Mouse (Mus musculus) hindbrain, embryonic 14.5 days (tissue): ENCODE measurements around the gene Zbtb38. TPM values are rescaled to one million over a fixed set of nuclear protein-coding genes. Genes with fewer than 3 reads are reported as not detected.

ENCODE experiments used
- ATAC-seq: fragments of 200-750 bp; cut with Nextera tagmentation; 2 replicates; pipeline ENCODE4 v1.8.0; 2017; ENCODE audit warnings: moderate number of reproducible peaks, mild to moderate bottlenecking, moderate TSS enrichment, moderate library complexity; ENCODE audit not compliant: low FRiP score
- DNase-seq: peaks from one replicate; pipeline ENCODE4 v3.0.0-alpha.2; 2015; ENCODE audit warnings: low spot score
- H3K27ac ChIP-seq: fragments of 300-500 bp; sonication (generic); 2 replicates; pipeline ENCODE4 v1.5.1; 2014; ENCODE audit warnings: mild to moderate bottlenecking, moderate library complexity
- H3K27me3 ChIP-seq: fragments of 300-500 bp; sonication (generic); 2 replicates; pipeline ENCODE4 v1.6.1; 2014; ENCODE audit warnings: mild to moderate bottlenecking, low read length, mixed read lengths; ENCODE audit not compliant: control insufficient read depth, insufficient read depth
- H3K36me3 ChIP-seq: fragments of 300-500 bp; sonication (generic); replicated peaks from 2 replicates; pipeline ENCODE4 v1.6.1; 2014; ENCODE audit not compliant: control insufficient read depth, insufficient read depth
- H3K4me1 ChIP-seq: fragments of 300-500 bp; sonication (generic); replicated peaks from 2 replicates; pipeline ENCODE4 v1.6.1; 2014; ENCODE audit warnings: antibody characterized with exemption, low read length, mixed read lengths; ENCODE audit not compliant: control insufficient read depth, insufficient read depth
- H3K4me2 ChIP-seq: fragments of 300-500 bp; sonication (generic); replicated peaks from 2 replicates; pipeline ENCODE4 v1.6.1; 2014; ENCODE audit warnings: mild to moderate bottlenecking, moderate library complexity
- H3K4me3 ChIP-seq: fragments of 300-500 bp; sonication (generic); replicated peaks from 2 replicates; pipeline ENCODE4 v1.5.1; 2014; ENCODE audit warnings: mild to moderate bottlenecking, low read length
- H3K9ac ChIP-seq: fragments of 300-500 bp; sonication (generic); 2 replicates; pipeline ENCODE4 v1.6.1; 2014
- H3K9me3 ChIP-seq: fragments of 300-500 bp; sonication (generic); 2 replicates; pipeline ENCODE4 v1.6.1; 2016; ENCODE audit warnings: low read length; ENCODE audit not compliant: control insufficient read depth
- WGBS: fragments of 180-500 bp; shearing (Covaris S2); extraction: QIAGEN DNeasy Blood & Tissue Kit; methylation state at CpG from one replicate; pipeline ENCODE4 v1.1.7; 2014; 5-methylcytosine and 5-hydroxymethylcytosine counted together
- polyA plus RNA-seq: library from polyadenylated mRNA; unstranded; fragments of >200 nt; fragmentation: Nextera tagmentation; extraction: Ambion mirVana; gene quantifications from 2 replicates; pipeline ENCODE4 v1.2.1, GENCODE M21; 2014

Gene Zbtb38
- polyA plus RNA-seq, 1 experiment from 2014 or later, result 52.2 TPM

DNA sequence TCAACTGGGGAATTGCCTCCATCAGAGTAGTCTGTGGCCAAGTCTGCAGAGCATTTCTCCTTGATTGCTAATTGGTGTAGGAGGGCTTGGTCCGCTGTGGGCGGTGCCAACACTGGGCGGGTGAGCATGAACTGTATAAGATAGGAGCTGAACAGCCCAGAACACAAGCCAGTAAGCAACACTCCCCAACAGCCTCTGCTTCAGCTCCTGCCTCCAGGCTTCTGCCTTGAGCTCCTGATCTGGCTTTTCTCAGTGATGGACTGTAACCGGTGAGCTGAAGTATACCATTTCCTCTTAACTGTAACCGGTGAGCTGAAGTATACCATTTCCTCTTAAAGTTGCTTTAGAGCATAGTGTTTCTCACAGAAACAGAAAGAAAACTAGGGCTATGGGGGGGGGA is 12.8 kb upstream of the Zbtb38 start:
- ATAC-seq, result no peak
- Histone ChIP-seq H3K9ac (no peak overlapping the region), H3K36me3 (no peaks in the 10 kb centered on the region), H3K9me3 (no peaks in the 10 kb centered on the region), H3K4me3 (no peak overlapping the region), H3K4me2 (no peak overlapping the region), H3K27me3 (no peaks in the 10 kb centered on the region), H3K4me1 (no peaks in the 10 kb centered on the region), H3K27ac (no peak overlapping the region)
- 77% methylated on average over 5 of the region's 5 CpGs for WGBS
- no peak for DNase-seq

GRCm38 (mm10) chr9:96763847-96764631 is 11.4 kb upstream of the Zbtb38 start:
- Histone ChIP-seq H3K27ac (no peak overlapping the region), H3K27me3 (no peaks in the 10 kb centered on the region), H3K4me1 (no peaks in the 10 kb centered on the region), H3K9ac (no peak overlapping the region), H3K9me3 (no peaks in the 10 kb centered on the region), H3K36me3 (no peaks in the 10 kb centered on the region), H3K4me2 (no peak overlapping the region), H3K4me3 (no peak overlapping the region)
- 84% methylated on average over 9 of the region's 9 CpGs for WGBS
- DNase-seq (no peak), ATAC-seq (no peak)

- Histone ChIP-seq H3K27ac (no peak overlapping the region), H3K4me3 (no peak overlapping the region), H3K9me3 (no peaks in the 10 kb centered on the region), H3K36me3 (no peaks in the 10 kb centered on the region), H3K9ac (no peak overlapping the region), H3K4me1 (no peaks in the 10 kb centered on the region), H3K27me3 (no peaks in the 10 kb centered on the region), H3K4me2 (no peak overlapping the region)
- WGBS, result 92% methylated on average over 3 of the region's 3 CpGs
- ATAC-seq (no peak), DNase-seq (no peak)
These were observed 10.4 kb upstream of the Zbtb38 start for GRCm38 (mm10) chr9:96763025-96763424.

DNA sequence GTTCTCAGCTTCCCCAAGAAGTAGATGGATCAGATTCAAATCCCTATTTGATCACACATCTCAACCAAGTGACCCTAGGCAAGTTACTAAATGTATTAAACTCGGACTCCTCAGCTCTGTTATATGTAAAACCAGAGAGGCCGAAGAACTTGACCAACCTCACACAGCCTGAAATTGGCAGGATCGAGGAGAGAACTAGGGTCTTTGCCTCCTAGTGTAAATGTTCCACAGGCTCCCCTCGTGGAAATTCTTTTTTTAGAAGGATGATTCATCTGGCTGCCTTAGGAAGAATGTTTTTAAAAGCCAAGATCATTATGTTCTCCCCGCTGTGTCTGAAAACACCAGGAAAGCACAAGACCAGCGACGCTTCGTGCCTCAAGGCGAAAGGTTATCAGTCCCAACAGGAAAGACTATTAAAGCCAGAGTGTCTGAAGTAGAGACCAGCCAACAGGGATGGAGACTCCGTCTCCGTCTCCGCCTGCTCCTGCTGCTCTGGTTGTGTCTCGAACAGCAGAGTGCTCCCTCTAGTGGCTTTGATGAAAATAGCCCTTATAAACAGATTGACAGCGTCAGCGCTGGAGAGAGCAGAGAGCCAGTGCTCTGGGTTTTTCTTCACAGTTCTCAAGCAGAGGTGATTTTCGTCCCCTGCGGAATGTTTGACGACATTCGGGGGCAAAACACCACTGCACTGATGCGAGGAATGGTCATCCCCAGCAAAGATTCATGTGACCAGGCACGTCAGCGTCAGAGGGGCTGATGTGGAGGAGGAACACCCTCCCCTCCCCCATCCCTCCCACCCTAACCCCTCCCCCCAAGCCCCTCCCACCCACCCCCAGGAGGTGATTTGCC is 6.3 kb upstream of the Zbtb38 start:
- H3K36me3 ChIP-seq, result no peaks in the 10 kb centered on the region
- peak; percentile 95 for ATAC-seq

DNA sequence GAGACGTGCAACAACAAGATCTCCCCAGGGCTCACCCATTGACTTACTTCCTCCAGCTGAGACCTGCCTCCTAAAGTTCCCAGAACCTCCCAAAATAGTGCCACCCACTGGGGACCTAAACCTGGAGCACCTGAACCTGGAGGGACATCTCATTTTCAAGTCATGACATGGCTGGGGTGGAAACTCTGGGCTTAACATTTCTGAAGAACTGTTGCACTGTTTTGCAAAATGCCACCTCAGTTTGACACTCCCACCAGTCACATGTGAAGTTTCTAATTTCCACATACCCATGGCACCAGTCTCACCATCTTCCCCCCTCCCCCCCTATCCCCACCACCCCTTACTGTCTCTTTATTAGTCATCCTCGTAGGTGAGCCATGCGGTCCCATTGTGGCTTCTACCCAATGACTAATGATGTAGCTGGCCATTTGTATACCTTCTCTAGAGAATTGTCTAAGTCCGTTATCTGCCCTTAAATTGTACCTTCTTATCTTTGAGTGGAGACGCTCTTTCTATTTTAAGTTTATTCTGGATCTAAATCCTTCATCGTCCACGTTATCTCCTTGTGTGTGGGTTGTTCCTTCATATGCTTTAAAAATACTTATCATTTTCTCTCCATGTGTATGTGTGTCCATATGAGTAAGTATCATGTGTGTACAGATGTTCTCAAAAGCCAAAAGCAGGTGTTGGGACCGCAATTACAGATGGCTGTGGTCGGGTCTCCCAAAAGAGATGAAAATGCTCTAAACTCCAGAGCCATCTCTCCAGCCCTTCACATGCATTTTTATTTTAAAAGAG is 4.2 kb upstream of the Zbtb38 start:
- Histone ChIP-seq H3K27me3 (no peaks in the 10 kb centered on the region), H3K4me2 (no peak overlapping the region), H3K4me3 (no peak overlapping the region), H3K9ac (no peak overlapping the region), H3K4me1 (no peaks in the 10 kb centered on the region), H3K27ac (no peak overlapping the region), H3K9me3 (no peaks in the 10 kb centered on the region), H3K36me3 (no peaks in the 10 kb centered on the region)
- 94% methylated on average over 9 of the region's 9 CpGs for WGBS
- ATAC-seq (no peak), DNase-seq (no peak)

More for the DNA sequence above, 6.3 kb upstream of the Zbtb38 start:
- Histone ChIP-seq H3K4me1 (no peaks in the 10 kb centered on the region), H3K4me2 (peak overlapping the region; percentile 47), H3K9me3 (no peaks in the 10 kb centered on the region), H3K9ac (0 out of 2 replicates have a peak overlapping the region, but pooled peaks have one; percentile 36), H3K27me3 (no peaks in the 10 kb centered on the region), H3K27ac (peak overlapping the region; percentile 71), H3K4me3 (peak overlapping the region; percentile 27)
- DNase-seq, result peak; percentile 91
- 12% methylated on average over 22 of the region's 22 CpGs for WGBS

GRCm38 (mm10) chr9:96755761-96756160 is 3.1 kb upstream of the Zbtb38 start:
- Histone ChIP-seq H3K4me3 (no peak overlapping the region), H3K9me3 (no peaks in the 10 kb centered on the region), H3K4me1 (no peaks in the 10 kb centered on the region), H3K9ac (no peak overlapping the region), H3K4me2 (no peak overlapping the region), H3K27me3 (no peaks in the 10 kb centered on the region), H3K36me3 (no peaks in the 10 kb centered on the region), H3K27ac (no peak overlapping the region)
- DNase-seq (no peak), ATAC-seq (no peak)
- WGBS, result 89% methylated on average over 11 of the region's 11 CpGs

- WGBS, result 67% methylated on average over 1 of the region's 1 CpGs
- no peaks in the 10 kb centered on the region for H3K4me1 ChIP-seq
- H3K27ac ChIP-seq, result no peak overlapping the region
- ATAC-seq (no peak), DNase-seq (no peak)
- H3K36me3 ChIP-seq, result no peaks in the 10 kb centered on the region
- no peaks in the 10 kb centered on the region for H3K27me3 ChIP-seq
- no peak overlapping the region for H3K9ac ChIP-seq
- no peak overlapping the region for H3K4me2 ChIP-seq
- H3K9me3 ChIP-seq, result no peaks in the 10 kb centered on the region
- H3K4me3 ChIP-seq, result no peak overlapping the region
These were observed 2.0 kb upstream of the Zbtb38 start for GRCm38 (mm10) chr9:96754625-96754969.

DNA sequence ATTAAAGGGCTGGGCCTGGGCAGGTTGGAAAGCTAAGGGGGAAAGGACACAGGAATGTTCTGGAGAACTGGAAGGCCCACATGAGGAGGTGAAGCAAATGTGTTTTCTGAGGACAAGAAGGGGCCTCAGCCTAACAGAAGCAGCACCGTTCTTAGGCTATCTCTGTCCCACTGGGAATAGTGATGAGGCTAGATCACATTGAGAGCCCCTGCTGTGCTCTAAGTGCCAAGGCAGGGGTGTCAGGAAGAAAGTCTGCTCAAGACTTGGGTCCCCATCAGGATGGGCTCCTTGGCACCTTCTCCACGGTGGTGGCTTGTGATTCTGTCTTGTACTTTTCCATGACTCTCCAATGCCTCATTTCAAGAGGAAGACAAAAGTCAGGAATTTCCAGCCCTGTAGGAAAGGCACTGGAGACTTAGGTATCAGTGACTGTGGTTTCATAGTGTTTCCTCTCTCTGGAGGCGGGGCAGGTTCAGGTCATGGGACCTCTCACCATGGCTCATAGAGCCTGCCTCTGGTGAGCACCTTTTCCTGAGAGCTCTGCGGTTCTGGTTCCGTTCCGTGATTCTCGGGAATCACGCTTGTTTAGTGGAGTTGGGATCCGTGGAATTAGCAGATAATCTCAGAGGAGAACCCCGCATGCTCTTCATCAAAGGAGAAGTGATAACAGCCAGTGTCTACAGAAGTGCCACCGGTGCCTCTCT is 1.4 kb upstream of the Zbtb38 start:
- no peak overlapping the region for H3K4me3 ChIP-seq
- 81% methylated on average over 11 of the region's 11 CpGs for WGBS

More for the DNA sequence above, 1.4 kb upstream of the Zbtb38 start:
- H3K36me3 ChIP-seq, result no peaks in the 10 kb centered on the region
- no peaks in the 10 kb centered on the region for H3K4me1 ChIP-seq
- DNase-seq, result no peak
- no peaks in the 10 kb centered on the region for H3K27me3 ChIP-seq
- no peak for ATAC-seq
- H3K4me2 ChIP-seq, result no peak overlapping the region
- H3K9ac ChIP-seq, result no peak overlapping the region
- H3K9me3 ChIP-seq, result no peaks in the 10 kb centered on the region
- no peak overlapping the region for H3K27ac ChIP-seq
